Mouse (Mus musculus): ENCODE data around the gene Bpifc. TPM values are rescaled to one million over a fixed set of nuclear protein-coding genes. Genes with fewer than 3 reads are reported as not detected.

The Bpifc gene
- polyA plus RNA-seq, 1 experiment from 2014 or later, result 0.05 TPM

DNA sequence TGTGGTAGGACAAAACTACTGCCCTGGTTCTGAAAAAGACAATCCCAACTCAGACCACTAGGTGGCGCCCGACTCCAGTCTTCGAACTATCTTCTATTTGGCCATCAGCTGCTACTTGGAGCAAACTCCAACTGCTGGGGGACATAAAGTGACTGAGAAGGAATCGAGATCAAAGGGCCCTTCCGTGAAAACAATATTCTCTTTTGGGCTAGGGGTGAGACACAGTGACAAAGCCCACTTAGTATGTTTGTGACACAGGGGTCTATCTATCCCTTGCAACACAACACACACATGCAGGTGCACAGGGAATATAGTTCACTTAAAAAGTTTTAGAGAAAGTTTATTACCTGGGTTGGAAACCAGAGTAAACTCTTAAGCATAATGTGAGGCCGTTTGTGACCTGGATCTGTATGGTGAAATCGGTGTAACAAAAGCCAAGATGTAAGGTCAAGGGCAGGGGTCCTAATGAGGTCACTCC is 43.5 kb downstream of the Bpifc start:
- WGBS, result 10% methylated on average over 7 of the region's 7 CpGs

DNA sequence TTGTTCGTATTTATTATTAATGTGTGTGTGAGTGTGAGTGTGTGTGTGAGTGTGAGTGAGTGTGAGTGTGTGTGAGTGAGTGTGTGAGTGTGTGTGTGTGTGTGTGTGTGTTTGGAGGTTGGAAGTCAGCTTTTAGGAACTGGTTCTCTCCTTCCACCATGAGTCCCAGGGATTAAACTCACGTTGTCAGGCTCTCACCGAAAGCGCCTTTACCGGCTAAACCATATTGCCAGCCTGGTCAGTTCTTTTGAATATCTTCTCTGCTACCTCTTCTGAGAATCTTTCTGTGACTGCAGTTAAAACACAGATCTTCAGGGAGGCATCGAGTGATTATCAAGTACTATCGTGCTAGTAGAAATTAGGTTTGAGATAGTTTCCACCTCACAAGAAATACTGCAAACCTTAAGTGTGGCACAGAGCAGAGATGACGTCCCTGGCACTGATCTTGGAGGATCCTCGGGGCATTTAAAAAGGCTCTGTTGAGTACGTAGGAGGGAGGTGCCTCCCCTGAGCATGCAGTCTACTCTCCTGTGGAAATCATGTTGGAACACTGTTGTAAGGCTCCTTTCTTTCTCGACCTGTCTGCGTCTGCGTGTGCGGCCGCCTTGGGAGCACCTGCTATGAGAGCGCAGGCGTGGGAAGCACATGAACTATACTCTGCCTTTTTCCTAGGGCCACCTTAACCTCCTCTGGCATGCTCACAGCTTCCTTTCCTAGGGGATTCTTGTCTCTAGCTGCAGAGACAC is 44.1 kb downstream of the Bpifc start:
- Histone ChIP-seq H3K4me1 (ENCODE audit: control insufficient read depth, insufficient read depth, low read depth, low read length) (no peaks in the 10 kb centered on the region), H3K9ac (ENCODE audit: low read depth, low read length) (no peak overlapping the region), H3K27me3 (replicated peaks; ENCODE audit: control insufficient read depth, insufficient read depth, low read length) (no peaks in the 10 kb centered on the region), H3K4me3 (ENCODE audit: low read length) (no peak overlapping the region), H3K27ac (ENCODE audit: low read depth, low read length) (no peak overlapping the region), H3K9me3 (ENCODE audit: control insufficient read depth, low read length) (no peaks in the 10 kb centered on the region), H3K4me2 (ENCODE audit: low read length) (no peak overlapping the region), H3K36me3 (ENCODE audit: control insufficient read depth, insufficient read depth, low read length) (no peaks in the 10 kb centered on the region)
- ATAC-seq, result peak; percentile 64
- WGBS, result 65% methylated on average over 17 of the region's 17 CpGs

More for the DNA sequence above, 43.5 kb downstream of the Bpifc start:
- Histone ChIP-seq H3K36me3 (ENCODE audit: control insufficient read depth, insufficient read depth, low read length) (no peaks in the 10 kb centered on the region), H3K27ac (ENCODE audit: low read depth, low read length) (no peak overlapping the region), H3K4me3 (ENCODE audit: low read length) (no peak overlapping the region), H3K4me2 (ENCODE audit: low read length) (no peak overlapping the region), H3K4me1 (ENCODE audit: control insufficient read depth, insufficient read depth, low read depth, low read length) (no peaks in the 10 kb centered on the region), H3K9ac (ENCODE audit: low read depth, low read length) (no peak overlapping the region), H3K27me3 (replicated peaks; ENCODE audit: control insufficient read depth, insufficient read depth, low read length) (no peaks in the 10 kb centered on the region), H3K9me3 (ENCODE audit: control insufficient read depth, low read length) (no peaks in the 10 kb centered on the region)
- ATAC-seq, result peak; percentile 74

DNA sequence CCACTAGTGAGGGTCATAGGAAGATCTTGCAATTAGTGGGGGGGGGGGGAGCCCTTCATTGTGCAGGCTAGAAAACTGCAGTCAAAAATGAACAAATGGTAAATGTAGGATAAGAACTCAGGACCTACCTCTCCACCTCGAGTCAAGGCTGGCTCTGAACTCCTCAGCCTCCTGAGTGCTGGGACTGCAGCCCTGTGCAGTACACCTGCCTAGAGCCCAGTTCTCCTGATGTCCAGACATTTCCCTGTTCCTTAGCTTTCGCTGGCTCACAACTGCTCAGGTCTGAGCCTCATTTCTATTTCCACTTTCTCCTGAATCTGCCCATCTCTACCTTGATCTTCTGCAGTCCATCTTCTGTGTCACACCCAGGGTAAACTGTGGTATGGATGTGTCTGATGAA is 45.2 kb downstream of the Bpifc start:
- no peaks in the 10 kb centered on the region for H3K4me1 ChIP-seq (ENCODE audit: control insufficient read depth, insufficient read depth, low read depth, low read length)
- H3K36me3 ChIP-seq (ENCODE audit: control insufficient read depth, insufficient read depth, low read length), result no peaks in the 10 kb centered on the region
- 67% methylated on average over 2 of the region's 2 CpGs for WGBS
- H3K27me3 ChIP-seq (replicated peaks; ENCODE audit: control insufficient read depth, insufficient read depth, low read length), result no peaks in the 10 kb centered on the region
- no peak overlapping the region for H3K27ac ChIP-seq (ENCODE audit: low read depth, low read length)
- ATAC-seq, result no peak
- H3K9me3 ChIP-seq (ENCODE audit: control insufficient read depth, low read length), result no peaks in the 10 kb centered on the region
- no peak overlapping the region for H3K4me2 ChIP-seq (ENCODE audit: low read length)
- no peak overlapping the region for H3K9ac ChIP-seq (ENCODE audit: low read depth, low read length)
- H3K4me3 ChIP-seq (ENCODE audit: low read length), result no peak overlapping the region

DNA sequence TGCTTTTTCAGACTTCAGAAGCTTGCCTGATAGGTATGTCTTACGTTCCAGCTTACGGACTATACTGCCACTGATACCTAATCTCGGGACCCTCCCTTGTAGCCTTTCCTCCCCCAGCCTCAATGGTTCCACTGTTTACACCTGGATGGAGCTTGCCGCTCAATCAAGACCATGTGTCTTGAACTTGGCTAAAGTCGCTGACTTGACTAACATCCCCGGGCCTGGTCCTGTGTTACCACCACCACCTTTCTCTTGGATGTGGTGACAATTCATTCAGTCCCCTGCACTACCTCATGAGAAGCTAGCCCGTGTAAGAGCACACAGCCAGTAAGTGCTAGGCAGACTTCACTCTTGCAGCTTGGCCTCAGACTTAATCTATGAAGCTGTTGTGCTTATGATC is 47.4 kb downstream of the Bpifc start:
- no peak overlapping the region for H3K27ac ChIP-seq (ENCODE audit: low read depth, low read length)
- 92% methylated on average over 7 of the region's 7 CpGs for WGBS
- H3K9ac ChIP-seq (ENCODE audit: low read depth, low read length), result no peak overlapping the region
- H3K4me1 ChIP-seq (ENCODE audit: control insufficient read depth, insufficient read depth, low read depth, low read length), result no peaks in the 10 kb centered on the region
- no peak overlapping the region for H3K4me3 ChIP-seq (ENCODE audit: low read length)
- H3K4me2 ChIP-seq (ENCODE audit: low read length), result no peak overlapping the region
- no peak for ATAC-seq
- H3K27me3 ChIP-seq (replicated peaks; ENCODE audit: control insufficient read depth, insufficient read depth, low read length), result no peaks in the 10 kb centered on the region; the same call in 1 of the 2 replicates
- H3K9me3 ChIP-seq (ENCODE audit: control insufficient read depth, low read length), result no peaks in the 10 kb centered on the region
- H3K36me3 ChIP-seq (ENCODE audit: control insufficient read depth, insufficient read depth, low read length), result no peaks in the 10 kb centered on the region

DNA sequence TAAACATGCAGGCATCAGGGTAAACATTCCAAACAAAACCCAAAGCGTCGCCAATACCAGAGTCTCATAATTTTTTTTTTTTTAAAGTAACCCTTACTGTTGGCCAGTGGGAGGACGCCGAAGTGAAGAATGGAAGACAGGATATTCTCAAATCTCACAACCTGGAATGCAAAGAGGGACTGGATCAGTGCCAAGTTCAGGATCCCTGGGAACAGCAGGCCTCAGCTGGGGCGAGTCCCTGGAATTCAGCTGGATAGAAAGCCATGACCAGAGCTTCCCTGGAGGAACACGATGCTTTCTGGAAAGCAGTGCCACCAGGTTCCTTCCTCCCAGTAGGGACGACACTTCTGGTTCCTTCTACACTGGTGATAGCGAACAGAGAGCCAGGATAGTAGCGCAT is 48.8 kb downstream of the Bpifc start:
- no peak for ATAC-seq
- Histone ChIP-seq H3K36me3 (ENCODE audit: control insufficient read depth, insufficient read depth, low read length) (no peaks in the 10 kb centered on the region), H3K4me2 (ENCODE audit: low read length) (no peak overlapping the region), H3K4me3 (ENCODE audit: low read length) (no peak overlapping the region), H3K27ac (ENCODE audit: low read depth, low read length) (no peak overlapping the region), H3K27me3 (replicated peaks; ENCODE audit: control insufficient read depth, insufficient read depth, low read length) (no peaks in the 10 kb centered on the region; the same call in 1 of the 2 replicates), H3K4me1 (ENCODE audit: control insufficient read depth, insufficient read depth, low read depth, low read length) (no peaks in the 10 kb centered on the region), H3K9ac (ENCODE audit: low read depth, low read length) (no peak overlapping the region), H3K9me3 (ENCODE audit: control insufficient read depth, low read length) (no peaks in the 10 kb centered on the region)
- WGBS, result 75% methylated on average over 9 of the region's 9 CpGs

DNA sequence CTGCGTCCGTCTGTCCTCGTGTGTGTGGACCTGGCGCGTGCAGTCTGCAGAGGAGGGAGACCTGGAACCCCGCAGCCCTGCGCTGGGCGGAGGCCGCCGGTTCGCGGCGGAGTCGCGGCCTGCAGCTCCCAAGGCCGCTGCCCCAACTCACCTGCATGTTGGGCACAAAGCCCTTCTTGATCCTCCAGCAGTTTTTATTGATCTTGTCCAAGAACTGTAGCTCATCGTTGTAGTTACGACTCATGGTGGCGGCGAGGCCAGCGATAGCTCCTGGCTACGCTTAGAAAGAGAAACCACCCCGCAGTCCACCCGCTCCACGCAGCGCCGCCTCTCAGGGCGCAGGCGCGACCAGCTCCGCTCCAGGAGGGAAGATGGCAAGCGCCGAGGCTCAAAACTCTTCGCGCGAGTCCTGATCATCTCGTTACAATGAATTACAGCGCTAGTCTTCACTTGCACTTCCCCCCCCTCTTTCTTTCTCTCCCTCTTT is 54.2 kb downstream of the Bpifc start, which contains the start of gene Rtcb:
TSS of gene Rtcb (minus strand) at position 360 of the 487 bp plus-strand sequence.
- Histone ChIP-seq H3K27ac (ENCODE audit: low read depth, low read length) (peak within 1 kb of the TSS; percentile 79), H3K9me3 (ENCODE audit: control insufficient read depth, low read length) (no peaks in the 10 kb centered on the region), H3K4me3 (ENCODE audit: low read length) (peak within 1 kb of the TSS; percentile 97), H3K4me1 (ENCODE audit: control insufficient read depth, insufficient read depth, low read depth, low read length) (peaks cover 4% of the 10 kb centered on the region), H3K36me3 (ENCODE audit: control insufficient read depth, insufficient read depth, low read length) (peaks cover 12% of the 10 kb centered on the region; the same call in 1 of the 2 replicates), H3K4me2 (ENCODE audit: low read length) (peak within 1 kb of the TSS; percentile 62), H3K9ac (ENCODE audit: low read depth, low read length) (peak within 1 kb of the TSS; percentile 93), H3K27me3 (replicated peaks; ENCODE audit: control insufficient read depth, insufficient read depth, low read length) (no peaks in the 10 kb centered on the region; the same call in 1 of the 2 replicates)
- peak; percentile 92 for ATAC-seq
- under 1% methylated on average over 38 of the region's 38 CpGs for WGBS

DNA sequence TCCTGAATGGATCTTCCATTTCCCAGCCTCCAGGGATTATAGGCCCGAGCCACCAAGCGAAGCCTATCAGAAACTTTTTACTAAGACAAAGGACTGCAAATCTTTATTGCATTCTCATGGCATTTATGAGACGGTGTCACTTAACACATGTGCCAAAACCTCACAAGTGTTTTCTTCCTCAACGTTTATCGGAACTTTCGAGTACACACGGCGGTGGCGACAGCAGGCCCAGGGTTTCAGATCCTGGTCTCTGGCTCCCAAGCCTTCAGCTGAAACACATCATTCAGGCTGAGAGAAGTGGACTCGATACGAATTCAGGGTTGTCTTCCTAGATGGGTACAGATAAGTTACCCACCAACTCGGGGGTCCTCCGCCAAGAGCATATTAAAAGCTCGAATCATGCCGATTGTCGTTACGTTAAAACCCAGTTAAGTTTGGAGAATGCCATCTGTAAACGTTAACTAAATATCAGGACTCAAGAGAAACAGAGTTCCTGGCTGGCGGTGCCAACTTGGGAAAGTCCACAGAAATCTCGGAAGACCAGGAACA is 54.8 kb downstream of the Bpifc start:
- Histone ChIP-seq H3K36me3 (ENCODE audit: control insufficient read depth, insufficient read depth, low read length) (peaks cover 12% of the 10 kb centered on the region; the same call in 1 of the 2 replicates), H3K27ac (ENCODE audit: low read depth, low read length) (peak overlapping the region; percentile 79), H3K27me3 (replicated peaks; ENCODE audit: control insufficient read depth, insufficient read depth, low read length) (no peaks in the 10 kb centered on the region; the same call in 1 of the 2 replicates), H3K9ac (ENCODE audit: low read depth, low read length) (peak overlapping the region; percentile 93), H3K4me1 (ENCODE audit: control insufficient read depth, insufficient read depth, low read depth, low read length) (peaks cover 4% of the 10 kb centered on the region), H3K4me2 (ENCODE audit: low read length) (peak overlapping the region; percentile 62), H3K4me3 (ENCODE audit: low read length) (peak overlapping the region; percentile 97), H3K9me3 (ENCODE audit: control insufficient read depth, low read length) (no peaks in the 10 kb centered on the region)
- 8% methylated on average over 20 of the region's 20 CpGs for WGBS
- 0 out of 2 replicates have a peak, but pooled peaks have one; percentile 6 for ATAC-seq

DNA sequence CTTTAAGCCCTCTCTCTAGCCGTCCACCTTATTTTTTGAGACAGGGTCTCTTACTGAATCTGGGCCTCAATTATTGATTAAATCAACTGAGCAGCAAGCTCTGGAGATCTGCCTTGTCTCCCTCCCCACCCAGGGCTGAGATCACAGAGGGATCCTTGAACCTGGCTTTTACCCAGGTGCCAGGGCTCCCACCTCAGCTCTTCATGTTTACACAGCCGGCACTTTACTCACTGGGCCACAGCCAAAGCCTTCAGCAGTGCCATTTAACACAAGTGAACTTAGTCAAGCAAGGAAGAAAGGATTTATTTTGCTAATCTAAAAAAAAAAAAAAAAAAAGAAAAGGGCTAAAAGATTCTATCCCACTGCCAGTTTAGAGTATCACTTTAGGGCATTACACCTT is 57.3 kb downstream of the Bpifc start:
- H3K9ac ChIP-seq (ENCODE audit: low read depth, low read length), result no peak overlapping the region
- peaks cover 24% of the 10 kb centered on the region; the same call in 1 of the 2 replicates for H3K36me3 ChIP-seq (ENCODE audit: control insufficient read depth, insufficient read depth, low read length)
- no peaks in the 10 kb centered on the region for H3K27me3 ChIP-seq (replicated peaks; ENCODE audit: control insufficient read depth, insufficient read depth, low read length)
- H3K4me3 ChIP-seq (ENCODE audit: low read length), result no peak overlapping the region
- peaks cover 4% of the 10 kb centered on the region for H3K4me1 ChIP-seq (ENCODE audit: control insufficient read depth, insufficient read depth, low read depth, low read length)
- no peak overlapping the region for H3K27ac ChIP-seq (ENCODE audit: low read depth, low read length)
- 88% methylated on average over 2 of the region's 2 CpGs for WGBS
- no peaks in the 10 kb centered on the region for H3K9me3 ChIP-seq (ENCODE audit: control insufficient read depth, low read length)
- H3K4me2 ChIP-seq (ENCODE audit: low read length), result no peak overlapping the region
- ATAC-seq, result no peak

DNA sequence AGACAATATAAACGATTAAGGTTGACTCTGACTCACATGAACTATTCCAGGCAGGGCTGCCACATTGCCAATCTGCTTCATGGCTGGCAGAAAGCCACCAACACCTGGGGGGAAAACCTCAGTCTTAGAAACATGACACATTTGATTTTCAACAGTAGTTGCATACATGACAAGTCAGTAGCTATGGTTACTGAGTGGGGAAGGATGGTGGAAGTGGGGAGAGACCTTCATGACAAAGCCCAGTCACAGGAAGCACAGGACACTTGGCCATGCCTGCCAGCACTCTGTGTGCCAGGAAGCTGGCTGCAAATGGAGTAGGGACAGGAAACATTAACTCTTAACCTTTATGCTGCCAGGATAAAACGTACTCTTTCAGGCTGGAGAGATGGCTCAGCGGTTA is 58.3 kb downstream of the Bpifc start:
- Histone ChIP-seq H3K27ac (ENCODE audit: low read depth, low read length) (no peak overlapping the region), H3K9me3 (ENCODE audit: control insufficient read depth, low read length) (no peaks in the 10 kb centered on the region), H3K4me1 (ENCODE audit: control insufficient read depth, insufficient read depth, low read depth, low read length) (peaks cover 4% of the 10 kb centered on the region), H3K4me2 (ENCODE audit: low read length) (no peak overlapping the region), H3K9ac (ENCODE audit: low read depth, low read length) (no peak overlapping the region), H3K4me3 (ENCODE audit: low read length) (no peak overlapping the region), H3K27me3 (replicated peaks; ENCODE audit: control insufficient read depth, insufficient read depth, low read length) (no peaks in the 10 kb centered on the region), H3K36me3 (ENCODE audit: control insufficient read depth, insufficient read depth, low read length) (peaks cover 29% of the 10 kb centered on the region; the same call in 1 of the 2 replicates)
- ATAC-seq, result no peak
- WGBS, result 77% methylated on average over 3 of the region's 3 CpGs
